Mouse (Mus musculus): ENCODE measurements at regions not wholly inside any gene's neighbourhood (a gene's known extent, or its start where the extent isn't known, plus 50 kb on each side); places are given as distances from the start of the nearest gene placed in this dataset.
A peak's percentile ranks its signal among the peaks of the same experiment; 100 is the strongest.

GRCm38 (mm10) chr7:113688231-113688669 lies 77.5 kb upstream of the Spon1 start:
- Histone ChIP-seq H3K27ac (ENCODE audit: low read depth) (no peak overlapping the region), H3K27me3 (replicated peaks; ENCODE audit: control insufficient read depth, insufficient read depth, low read length) (no peaks in the 10 kb centered on the region), H3K36me3 (ENCODE audit: control insufficient read depth, insufficient read depth, low read length) (no peaks in the 10 kb centered on the region), H3K9me3 (ENCODE audit: control insufficient read depth, low read length) (no peaks in the 10 kb centered on the region), H3K9ac (ENCODE audit: low read length) (no peak overlapping the region), H3K4me3 (ENCODE audit: low read depth, low read length) (no peak overlapping the region), H3K4me2 (ENCODE audit: low read length) (no peak overlapping the region), H3K4me1 (replicated peaks; ENCODE audit: control insufficient read depth, insufficient read depth, low read length) (no peaks in the 10 kb centered on the region)
- WGBS, result 36% methylated on average over 8 of the region's 8 CpGs
- no peak for DNase-seq (ENCODE audit: low spot score)
- ATAC-seq (replicated peaks; ENCODE audit: low FRiP score, low TSS enrichment, low read depth), result peak; percentile 66

- Histone ChIP-seq H3K27me3 (replicated peaks; ENCODE audit: control insufficient read depth, insufficient read depth, low read length) (no peaks in the 10 kb centered on the region), H3K4me2 (ENCODE audit: low read length) (no peak overlapping the region), H3K36me3 (ENCODE audit: control insufficient read depth, insufficient read depth, low read length) (no peaks in the 10 kb centered on the region), H3K9ac (ENCODE audit: low read length) (no peak overlapping the region), H3K27ac (ENCODE audit: low read depth) (no peak overlapping the region), H3K9me3 (ENCODE audit: control insufficient read depth, low read length) (no peaks in the 10 kb centered on the region), H3K4me1 (replicated peaks; ENCODE audit: control insufficient read depth, insufficient read depth, low read length) (no peaks in the 10 kb centered on the region), H3K4me3 (ENCODE audit: low read depth, low read length) (no peak overlapping the region)
- DNase-seq (ENCODE audit: low spot score), result no peak
- no peak for ATAC-seq (replicated peaks; ENCODE audit: low FRiP score, low TSS enrichment, low read depth)
- WGBS, result 75% methylated on average over 1 of the region's 1 CpGs
These were observed 77.1 kb upstream of the Spon1 start for GRCm38 (mm10) chr7:113688717-113689116.

DNA sequence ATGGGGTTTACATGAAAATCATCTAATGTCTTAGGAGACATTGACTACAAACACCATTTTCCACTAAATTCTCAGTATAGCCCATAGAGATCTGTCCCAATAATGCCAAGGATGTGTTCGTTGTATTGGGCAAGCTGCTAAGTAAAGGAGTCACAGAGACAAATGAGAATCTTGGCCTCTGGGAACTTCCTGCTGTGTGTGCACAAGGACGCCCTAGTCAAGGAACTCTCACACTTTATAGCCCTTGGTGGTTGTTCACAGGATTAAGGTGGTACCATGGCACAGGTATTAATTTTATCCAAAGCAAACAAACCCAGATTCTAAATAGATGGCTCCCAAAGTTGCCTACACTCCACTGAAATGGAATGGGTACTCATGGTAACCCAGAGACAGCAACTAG lies 76.7 kb upstream of the Spon1 start:
- ATAC-seq (replicated peaks; ENCODE audit: low FRiP score, low TSS enrichment, low read depth), result no peak
- Histone ChIP-seq H3K36me3 (ENCODE audit: control insufficient read depth, insufficient read depth, low read length) (no peaks in the 10 kb centered on the region), H3K4me1 (replicated peaks; ENCODE audit: control insufficient read depth, insufficient read depth, low read length) (no peaks in the 10 kb centered on the region), H3K9ac (ENCODE audit: low read length) (no peak overlapping the region), H3K4me3 (ENCODE audit: low read depth, low read length) (no peak overlapping the region), H3K9me3 (ENCODE audit: control insufficient read depth, low read length) (no peaks in the 10 kb centered on the region), H3K27me3 (replicated peaks; ENCODE audit: control insufficient read depth, insufficient read depth, low read length) (no peaks in the 10 kb centered on the region), H3K27ac (ENCODE audit: low read depth) (no peak overlapping the region), H3K4me2 (ENCODE audit: low read length) (no peak overlapping the region)
- DNase-seq (ENCODE audit: low spot score), result no peak
- 60% methylated on average over 2 of the region's 2 CpGs for WGBS

DNA sequence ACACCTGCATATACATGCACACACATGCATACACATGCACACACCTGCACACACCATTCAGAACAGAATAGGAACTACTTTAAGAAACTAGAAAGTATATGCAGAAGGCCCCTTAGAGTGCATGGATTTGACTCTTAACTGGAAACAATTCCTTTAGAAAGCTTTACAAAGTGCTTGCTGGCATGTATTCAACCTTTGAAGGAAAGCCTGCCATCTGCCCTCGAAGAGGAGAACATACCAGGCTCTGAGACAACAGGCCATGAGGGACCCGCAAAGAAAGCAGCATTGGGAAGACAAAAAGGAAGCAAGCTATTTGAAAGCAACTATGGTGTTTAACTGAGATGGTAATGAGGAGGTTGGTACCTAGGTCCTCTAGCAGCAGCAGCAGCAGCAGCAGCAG lies 74.0 kb upstream of the Spon1 start:
- 68% methylated on average over 2 of the region's 2 CpGs for whole genome bisulfite sequencing
- DNase-seq (ENCODE audit: low spot score), result no peak
- no peak overlapping the region for H3K27ac ChIP-seq (ENCODE audit: low read depth)

GRCm38 (mm10) chr7:113693526-113693925 lies 72.3 kb upstream of the Spon1 start:
- ATAC-seq (replicated peaks; ENCODE audit: low FRiP score, low TSS enrichment, low read depth) (no peak), DNase-seq (ENCODE audit: low spot score) (no peak)
- Histone ChIP-seq H3K9me3 (ENCODE audit: control insufficient read depth, low read length) (no peaks in the 10 kb centered on the region), H3K4me1 (replicated peaks; ENCODE audit: control insufficient read depth, insufficient read depth, low read length) (no peaks in the 10 kb centered on the region), H3K27me3 (replicated peaks; ENCODE audit: control insufficient read depth, insufficient read depth, low read length) (no peaks in the 10 kb centered on the region), H3K27ac (ENCODE audit: low read depth) (no peak overlapping the region), H3K4me3 (ENCODE audit: low read depth, low read length) (no peak overlapping the region), H3K36me3 (ENCODE audit: control insufficient read depth, insufficient read depth, low read length) (no peaks in the 10 kb centered on the region), H3K9ac (ENCODE audit: low read length) (no peak overlapping the region), H3K4me2 (ENCODE audit: low read length) (no peak overlapping the region)
- WGBS, result 39% methylated on average over 3 of the region's 3 CpGs

More for the DNA sequence above, 74.0 kb upstream of the Spon1 start:
- ATAC-seq (replicated peaks; ENCODE audit: low FRiP score, low TSS enrichment, low read depth), result no peak
- Histone ChIP-seq H3K4me2 (ENCODE audit: low read length) (no peak overlapping the region), H3K9ac (ENCODE audit: low read length) (no peak overlapping the region), H3K4me3 (ENCODE audit: low read depth, low read length) (no peak overlapping the region), H3K27me3 (replicated peaks; ENCODE audit: control insufficient read depth, insufficient read depth, low read length) (no peaks in the 10 kb centered on the region), H3K4me1 (replicated peaks; ENCODE audit: control insufficient read depth, insufficient read depth, low read length) (no peaks in the 10 kb centered on the region), H3K9me3 (ENCODE audit: control insufficient read depth, low read length) (no peaks in the 10 kb centered on the region), H3K36me3 (ENCODE audit: control insufficient read depth, insufficient read depth, low read length) (no peaks in the 10 kb centered on the region)

DNA sequence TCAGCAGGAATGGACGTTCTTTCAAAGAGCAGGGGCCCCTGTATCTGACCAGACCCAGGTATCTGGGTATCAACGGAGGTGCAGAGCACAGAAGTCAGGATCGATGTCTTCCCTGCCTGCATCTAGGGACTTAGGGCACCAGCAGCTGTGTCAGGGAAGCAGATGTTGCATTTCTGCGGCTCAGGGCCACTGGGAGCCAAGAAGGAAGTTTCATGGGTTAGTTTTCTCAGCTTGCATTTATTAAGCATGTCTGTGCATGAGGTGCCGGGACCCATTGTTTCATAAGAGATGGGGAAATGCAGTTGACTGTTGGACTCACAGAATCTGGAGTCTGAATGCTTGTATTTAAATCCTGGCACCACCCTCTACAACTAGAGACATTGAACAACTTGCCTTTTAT lies 71.3 kb upstream of the Spon1 start:
- H3K27me3 ChIP-seq (replicated peaks; ENCODE audit: control insufficient read depth, insufficient read depth, low read length), result no peaks in the 10 kb centered on the region
- no peak overlapping the region for H3K4me2 ChIP-seq (ENCODE audit: low read length)
- H3K9ac ChIP-seq (ENCODE audit: low read length), result no peak overlapping the region
- H3K4me1 ChIP-seq (replicated peaks; ENCODE audit: control insufficient read depth, insufficient read depth, low read length), result no peaks in the 10 kb centered on the region
- DNase-seq (ENCODE audit: low spot score), result no peak
- H3K27ac ChIP-seq (ENCODE audit: low read depth), result no peak overlapping the region
- no peaks in the 10 kb centered on the region for H3K9me3 ChIP-seq (ENCODE audit: control insufficient read depth, low read length)
- ATAC-seq (replicated peaks; ENCODE audit: low FRiP score, low TSS enrichment, low read depth), result no peak
- H3K36me3 ChIP-seq (ENCODE audit: control insufficient read depth, insufficient read depth, low read length), result no peaks in the 10 kb centered on the region
- WGBS, result 64% methylated on average over 5 of the region's 5 CpGs
- no peak overlapping the region for H3K4me3 ChIP-seq (ENCODE audit: low read depth, low read length)

- Histone ChIP-seq H3K9me3 (ENCODE audit: control insufficient read depth, low read length) (no peaks in the 10 kb centered on the region), H3K27me3 (replicated peaks; ENCODE audit: control insufficient read depth, insufficient read depth, low read length) (no peaks in the 10 kb centered on the region), H3K4me2 (ENCODE audit: low read length) (no peak overlapping the region), H3K9ac (ENCODE audit: low read length) (no peak overlapping the region), H3K4me3 (ENCODE audit: low read depth, low read length) (no peak overlapping the region), H3K36me3 (ENCODE audit: control insufficient read depth, insufficient read depth, low read length) (no peaks in the 10 kb centered on the region), H3K27ac (ENCODE audit: low read depth) (no peak overlapping the region), H3K4me1 (replicated peaks; ENCODE audit: control insufficient read depth, insufficient read depth, low read length) (no peaks in the 10 kb centered on the region)
- no peak for DNase-seq (ENCODE audit: low spot score)
- no peak for ATAC-seq (replicated peaks; ENCODE audit: low FRiP score, low TSS enrichment, low read depth)
These were observed 59.9 kb upstream of the Spon1 start for GRCm38 (mm10) chr7:113705929-113706328.

DNA sequence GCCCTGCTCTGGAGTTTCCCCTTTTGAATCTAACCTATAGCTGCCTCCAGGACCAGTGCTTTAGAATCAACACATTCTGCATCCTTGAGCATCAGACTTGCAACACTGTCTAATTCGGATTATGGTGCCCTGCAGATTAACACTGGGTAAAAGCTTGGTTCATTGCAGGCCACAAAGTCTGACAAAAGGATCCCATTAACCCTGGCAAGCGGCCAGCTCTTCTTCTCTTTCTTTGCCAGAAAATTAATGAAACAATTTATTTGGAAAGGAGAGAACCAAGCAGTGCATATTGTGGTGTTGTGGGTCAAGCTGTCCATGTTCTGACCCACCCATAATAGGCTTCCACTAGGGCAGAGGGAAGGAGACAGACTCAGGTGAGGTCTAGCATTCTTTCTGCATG lies 58.2 kb upstream of the Spon1 start:
- Histone ChIP-seq H3K27me3 (replicated peaks; ENCODE audit: control insufficient read depth, insufficient read depth, low read length) (no peaks in the 10 kb centered on the region), H3K4me1 (replicated peaks; ENCODE audit: control insufficient read depth, insufficient read depth, low read length) (no peaks in the 10 kb centered on the region), H3K4me2 (ENCODE audit: low read length) (no peak overlapping the region), H3K4me3 (ENCODE audit: low read depth, low read length) (no peak overlapping the region), H3K9ac (ENCODE audit: low read length) (no peak overlapping the region), H3K9me3 (ENCODE audit: control insufficient read depth, low read length) (no peaks in the 10 kb centered on the region), H3K36me3 (ENCODE audit: control insufficient read depth, insufficient read depth, low read length) (no peaks in the 10 kb centered on the region), H3K27ac (ENCODE audit: low read depth) (no peak overlapping the region)
- ATAC-seq (replicated peaks; ENCODE audit: low FRiP score, low TSS enrichment, low read depth) (no peak), DNase-seq (ENCODE audit: low spot score) (no peak)
- 72% methylated on average over 2 of the region's 2 CpGs for WGBS

DNA sequence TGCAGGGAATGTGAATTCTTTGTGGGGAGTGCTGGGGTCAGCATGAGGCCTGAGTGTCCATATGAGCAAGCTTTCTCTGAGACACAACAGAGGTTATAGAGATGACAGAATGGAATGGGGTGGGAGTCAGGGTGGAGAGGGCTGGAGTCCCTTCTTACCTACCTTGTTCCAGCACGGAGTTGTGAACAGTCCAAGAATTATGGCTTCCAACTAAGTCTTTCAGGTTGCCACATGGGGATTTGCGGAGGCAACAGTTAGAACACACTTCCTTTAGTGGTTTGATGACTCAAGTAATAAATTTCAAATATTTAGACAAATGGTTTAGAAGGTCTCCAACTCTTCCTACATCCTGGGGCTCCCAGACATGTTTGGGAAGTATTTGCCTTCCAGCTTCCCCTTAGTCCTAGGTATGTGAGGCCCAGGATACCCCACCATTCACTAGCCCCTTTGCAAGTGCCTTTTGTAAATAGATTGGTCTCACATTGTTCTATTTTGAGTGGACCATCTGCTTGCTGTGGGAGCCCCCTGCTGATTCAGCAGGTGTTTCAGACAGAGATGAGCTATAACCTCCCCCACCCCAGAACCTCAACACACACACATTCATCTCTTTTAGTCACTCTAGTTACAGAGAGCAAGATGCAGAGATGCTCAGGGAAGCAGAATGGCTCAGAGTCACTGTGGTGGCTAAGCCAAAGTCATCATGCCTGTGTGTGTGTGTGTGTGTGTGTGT lies 55.1 kb upstream of the Spon1 start:
- Histone ChIP-seq H3K9me3 (ENCODE audit: control insufficient read depth, low read length) (no peaks in the 10 kb centered on the region), H3K36me3 (ENCODE audit: control insufficient read depth, insufficient read depth, low read length) (no peaks in the 10 kb centered on the region), H3K9ac (ENCODE audit: low read length) (no peak overlapping the region), H3K4me1 (replicated peaks; ENCODE audit: control insufficient read depth, insufficient read depth, low read length) (no peaks in the 10 kb centered on the region), H3K27me3 (replicated peaks; ENCODE audit: control insufficient read depth, insufficient read depth, low read length) (no peaks in the 10 kb centered on the region), H3K27ac (ENCODE audit: low read depth) (no peak overlapping the region), H3K4me2 (ENCODE audit: low read length) (no peak overlapping the region), H3K4me3 (ENCODE audit: low read depth, low read length) (no peak overlapping the region)
- no peak for ATAC-seq (replicated peaks; ENCODE audit: low FRiP score, low TSS enrichment, low read depth)
- no peak for DNase-seq (ENCODE audit: low spot score)
- 45% methylated on average over 2 of the region's 2 CpGs for WGBS

All from intestine, embryonic 14.5 days (tissue).